In the genomic region with DNA sequence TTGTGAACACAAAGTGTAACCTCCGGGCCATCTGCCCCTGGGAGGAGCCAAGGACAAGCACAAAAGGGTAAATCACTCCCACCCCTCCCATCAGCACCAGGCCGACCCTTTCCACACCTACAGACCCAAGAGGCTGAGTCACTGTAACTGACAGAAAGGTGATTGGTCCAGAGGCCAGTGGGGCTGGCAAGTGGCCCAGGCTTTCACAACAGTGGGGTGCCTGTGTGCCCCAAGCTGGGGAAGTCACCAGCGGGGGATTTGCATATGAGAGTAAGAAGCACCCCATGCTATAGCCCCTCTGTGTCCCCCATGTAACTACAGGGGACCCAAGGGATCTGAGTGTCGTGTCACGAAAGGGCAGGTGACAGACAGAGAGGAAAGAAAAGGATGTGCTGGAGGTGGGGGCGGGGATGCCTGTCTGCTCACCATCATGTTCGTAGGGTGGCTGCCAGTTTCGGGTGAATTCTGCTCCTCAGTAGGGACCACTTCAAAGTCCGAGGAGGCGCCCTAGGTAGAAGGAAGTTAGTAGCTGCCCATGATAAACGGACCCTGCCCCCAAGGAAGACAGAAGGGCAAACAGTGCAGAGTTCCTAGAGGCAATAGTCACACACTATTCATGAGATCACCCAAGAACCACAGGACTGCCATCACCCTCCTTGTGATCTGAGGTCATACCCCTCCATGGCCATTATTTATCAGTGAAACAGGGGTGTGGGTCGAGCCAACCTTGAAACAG, we compare ENCODE assay signal across 9 mouse cellular contexts. TPM values are rescaled to one million over a fixed set of nuclear protein-coding genes. Genes with fewer than 3 reads are reported as not detected.
A peak's percentile ranks its signal among the peaks of the same experiment; 100 is the strongest.
DNase-seq lines count a peak whose midpoint lies in the region; ATAC-seq and TF ChIP-seq lines count a peak whose summit lies in the region.
"Had no signal": no experiment of that assay in that cellular context is flagged by ENCODE, and none has a peak within 500 bp of the region (broad histone marks: within the 10 kb centered on the region; RNA-seq: fewer than 3 reads in every experiment).

No protein-coding gene starts in this region.

- no peaks in the 10 kb centered on the region for H3K9me3 ChIP-seq in forebrain, embryonic 13.5 days (replicated peaks)
- no peaks in the 10 kb centered on the region for H3K9me3 ChIP-seq in forebrain, postnatal 0 days (ENCODE audit: low read length)

- no peak overlapping the region for H3K27ac ChIP-seq in forebrain, embryonic 13.5 days
- no peak overlapping the region for H3K27ac ChIP-seq in forebrain, postnatal 0 days (ENCODE audit: low read depth, low read length)
- H3K27ac ChIP-seq: kidney, postnatal 0 days had no signal

- ATAC-seq in forebrain, embryonic 13.5 days: no peak; the same call in 1 of the 2 replicates
- ATAC-seq in forebrain, postnatal 0 days: no peak

- no peak for TF ChIP-seq CTCF in forebrain, postnatal 0 days (IDR thresholded peaks at IDR 0.05; ENCODE audit: low read depth)

- 43% methylated on average over 12 of the region's 12 CpGs for WGBS in forebrain, embryonic 13.5 days
- 38% methylated on average over 12 of the region's 12 CpGs for WGBS in forebrain, postnatal 0 days

- no peaks in the 10 kb centered on the region for H3K27me3 ChIP-seq in forebrain, embryonic 13.5 days
- no peaks in the 10 kb centered on the region for H3K27me3 ChIP-seq in forebrain, postnatal 0 days (ENCODE audit: insufficient read depth, low read length)

- H3K36me3 ChIP-seq in forebrain, embryonic 13.5 days (ENCODE audit: poor library complexity, severe bottlenecking): peaks cover 10% of the 10 kb centered on the region; the same call in 1 of the 2 replicates
- peaks cover 9% of the 10 kb centered on the region; the same call in 1 of the 2 replicates for H3K36me3 ChIP-seq in forebrain, postnatal 0 days (ENCODE audit: insufficient read depth)

- no peak overlapping the region for H3K4me2 ChIP-seq in forebrain, embryonic 13.5 days
- no peak overlapping the region for H3K4me2 ChIP-seq in forebrain, postnatal 0 days (ENCODE audit: low read depth)

- 0 out of 2 replicates have a peak overlapping the region, but pooled peaks have one; percentile 8 for H3K9ac ChIP-seq in forebrain, embryonic 13.5 days
- no peak overlapping the region for H3K9ac ChIP-seq in forebrain, postnatal 0 days

- peaks cover 12% of the 10 kb centered on the region for H3K4me1 ChIP-seq in forebrain, embryonic 13.5 days
- H3K4me1 ChIP-seq in forebrain, postnatal 0 days (ENCODE audit: insufficient read depth): no peaks in the 10 kb centered on the region

- no peak overlapping the region for H3K4me3 ChIP-seq in forebrain, embryonic 13.5 days
- H3K4me3 ChIP-seq in forebrain, postnatal 0 days (ENCODE audit: low read depth, low read length): no peak overlapping the region

- DNase-seq in forebrain, postnatal 0 days: no peak
- peak; percentile 46 for DNase-seq in 3T3-L1 (ENCODE audit: low read depth, low spot score)
- DNase-seq in adrenal gland, adult 18-20 months (ENCODE audit: low spot score in 2 of 2): peak; percentile 62
- peak; percentile 78 to 85 for DNase-seq in lung, adult 18-20 months
- DNase-seq in urinary bladder, postnatal 36 days (ENCODE audit: low spot score in 2 of 2): peak; percentile 33 to 62
- no peak for DNase-seq in gastrocnemius, postnatal 10 days
- DNase-seq in layer of hippocampus, postnatal 14 days (ENCODE audit: low spot score in 2 of 2): no peak

RNA-seq across cellular contexts. Expression of a gene that starts 26.5 kb away (rescaled TPM):
- 10.4 and 10.8 TPM in 2 replicates for polyA plus RNA-seq in forebrain, embryonic 13.5 days (2015; fragmentation: Nextera tagmentation; extraction: Ambion mirVana)
- total RNA-seq in forebrain, postnatal 0 days (2014; rRNA removed): 9.8 and 14.9 TPM in 2 replicates
- polyA plus RNA-seq in forebrain, postnatal 0 days (2015; fragmentation: Nextera tagmentation; extraction: Ambion mirVana): 13.0 and 16.6 TPM in 2 replicates
- total RNA-seq in adrenal gland, adult 18-20 months (2021): 10 to 100 TPM; 63.7 to 85.8 TPM
- 10 to 100 TPM; 31.7 to 37.5 TPM for total RNA-seq in gastrocnemius, postnatal 10 days (2021)
- 10 to 100 TPM; 34.3 to 34.4 TPM for total RNA-seq in layer of hippocampus, postnatal 14 days (2021)

RNA-seq across cellular contexts. Expression of a gene that starts 34.0 kb away (rescaled TPM):
- polyA plus RNA-seq in forebrain, embryonic 13.5 days (2015; fragmentation: Nextera tagmentation; extraction: Ambion mirVana): 17.9 and 20.8 TPM in 2 replicates
- total RNA-seq in forebrain, postnatal 0 days (2014; rRNA removed): 7.1 and 16.0 TPM in 2 replicates
- 35.0 and 44.0 TPM in 2 replicates for polyA plus RNA-seq in forebrain, postnatal 0 days (2015; fragmentation: Nextera tagmentation; extraction: Ambion mirVana)
- total RNA-seq in adrenal gland, adult 18-20 months (2021): 100 to 1,000 TPM; 218 to 375 TPM
- 10 to 100 TPM; 23.2 to 36.0 TPM for total RNA-seq in gastrocnemius, postnatal 10 days (2021)
- 1 to 10 TPM; 4.3 to 5.8 TPM for total RNA-seq in layer of hippocampus, postnatal 14 days (2021)

Comparison
In these comparisons a context has a peak if more than half of its experiments do, and no peak if none do; other contexts are left out.
1. DNase-seq: peak in 3T3-L1 (single experiment), adrenal gland, adult 18-20 months (2 of 2), lung, adult 18-20 months (2 of 2) and urinary bladder, postnatal 36 days (2 of 2); none in forebrain, postnatal 0 days (single experiment), gastrocnemius, postnatal 10 days (single experiment) and layer of hippocampus, postnatal 14 days (0 of 2).
2. RNA of a gene that starts 34.0 kb away (total RNA-seq): 218 to 375 TPM in adrenal gland, adult 18-20 months; 23.2 to 36.0 TPM in gastrocnemius, postnatal 10 days, 7.1 to 16.0 TPM in forebrain, postnatal 0 days and 4.3 to 5.8 TPM in layer of hippocampus, postnatal 14 days; every median in the first group is over 4 times any median in the second.